Mouse (Mus musculus): ENCODE measurements at regions not wholly inside any gene's neighbourhood (a gene's known extent, or its start where the extent isn't known, plus 50 kb on each side); places are given as distances from the start of the nearest gene placed in this dataset.
A peak's percentile ranks its signal among the peaks of the same experiment; 100 is the strongest.

DNA sequence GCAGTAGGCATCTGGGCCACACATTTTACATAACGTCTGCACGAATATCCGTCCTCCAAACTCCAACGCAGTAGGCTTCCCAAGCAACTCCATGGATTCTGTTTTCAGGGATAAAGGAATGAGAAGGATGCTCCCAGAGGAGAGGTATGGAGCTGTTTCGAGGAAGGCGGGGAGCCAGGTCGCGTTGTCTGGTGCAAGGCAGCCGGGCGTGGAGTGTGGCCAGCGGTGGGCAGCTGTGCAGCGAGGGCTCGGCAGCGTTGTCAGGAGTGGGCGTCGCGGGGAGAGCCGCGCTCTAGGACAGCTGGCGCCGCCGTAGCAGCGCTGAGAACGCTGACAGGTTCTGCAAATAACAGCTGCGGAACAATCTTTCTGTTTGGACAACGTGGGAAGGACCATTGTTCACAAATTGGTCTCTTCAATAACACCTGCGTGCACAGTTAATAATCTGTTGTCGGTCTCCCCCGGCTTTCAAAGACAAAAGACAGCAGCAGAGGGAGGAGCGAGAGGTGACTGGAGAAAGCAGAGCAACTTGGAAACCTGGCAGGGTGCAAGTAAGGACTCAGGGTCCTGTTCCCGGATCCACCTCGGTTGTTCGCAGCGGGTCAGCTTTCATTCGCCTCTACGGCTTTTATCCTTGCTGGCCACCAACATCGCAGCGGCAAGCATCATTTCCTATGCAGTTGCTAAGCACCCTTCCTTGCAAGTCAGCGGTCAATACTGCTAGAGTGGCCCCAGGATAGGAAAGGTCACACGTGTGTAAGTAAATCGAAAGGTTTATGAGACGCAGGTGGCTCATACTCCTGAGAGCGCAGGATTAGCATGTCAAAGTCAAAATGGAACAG, 83.0 kb upstream of the Dlx2 start:
- no peak for TF ChIP-seq GATA4 (IDR thresholded peaks at IDR 0.05; ENCODE audit: insufficient replicate concordance, low read length)

- no peak for TF ChIP-seq GATA4 (IDR thresholded peaks at IDR 0.05; ENCODE audit: insufficient replicate concordance, low read length)
These were observed 83.5 kb upstream of the Dlx2 start for GRCm38 (mm10) chr2:71630143-71630463.

GRCm38 (mm10) chr2:71633471-71633870, 86.9 kb upstream of the Dlx2 start:
- no peak for TF ChIP-seq GATA4 (IDR thresholded peaks at IDR 0.05; ENCODE audit: insufficient replicate concordance, low read length)

DNA sequence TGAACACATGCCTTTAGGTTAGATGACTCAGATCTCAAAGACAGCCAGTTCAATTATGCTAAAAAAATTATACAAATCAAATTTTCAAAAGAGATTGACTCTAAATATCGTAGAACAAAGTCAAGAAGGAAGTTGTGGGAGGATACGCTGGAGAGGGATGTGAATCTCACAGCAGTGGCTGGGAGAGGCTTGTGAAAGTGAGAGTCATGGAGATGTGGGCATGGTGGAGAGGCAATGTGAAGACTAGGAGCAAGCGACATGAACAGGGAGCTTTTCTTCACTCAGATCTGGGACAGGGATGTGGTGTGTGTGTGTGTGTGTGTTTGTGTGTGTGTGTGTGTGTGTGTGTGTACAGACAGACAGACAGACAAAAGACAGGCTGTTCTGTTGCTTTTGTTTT, 87.9 kb upstream of the Dlx2 start:
- no peak for TF ChIP-seq GATA4 (IDR thresholded peaks at IDR 0.05; ENCODE audit: insufficient replicate concordance, low read length)

DNA sequence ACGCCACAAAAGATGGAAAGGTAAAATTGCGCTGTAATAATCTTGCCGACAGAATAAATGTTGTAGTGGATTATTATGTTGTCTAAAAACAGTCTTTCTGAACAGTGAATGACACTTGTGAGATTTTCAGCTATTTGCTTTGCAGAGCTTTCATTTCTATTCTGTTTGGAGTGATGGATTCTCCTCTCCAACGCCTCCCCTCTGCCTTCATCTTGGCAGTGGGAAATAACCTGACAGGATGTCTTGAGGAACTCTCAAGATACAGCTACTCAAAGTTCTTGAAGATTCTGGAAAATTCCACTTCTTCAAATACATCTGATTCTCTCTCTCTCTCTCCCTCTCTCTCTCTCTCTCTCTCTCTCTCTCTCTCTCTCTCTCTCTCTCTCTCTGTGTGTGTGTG, 89.6 kb upstream of the Dlx2 start:
- no peak for TF ChIP-seq GATA4 (IDR thresholded peaks at IDR 0.05; ENCODE audit: insufficient replicate concordance, low read length)

- TF ChIP-seq GATA4 (IDR thresholded peaks at IDR 0.05; ENCODE audit: insufficient replicate concordance, low read length): no peak
These were observed 90.0 kb upstream of the Dlx2 start for GRCm38 (mm10) chr2:71636590-71636989.

GRCm38 (mm10) chr2:71640251-71640650, 93.7 kb upstream of the Dlx2 start:
- TF ChIP-seq GATA4 (IDR thresholded peaks at IDR 0.05; ENCODE audit: insufficient replicate concordance, low read length): no peak

DNA sequence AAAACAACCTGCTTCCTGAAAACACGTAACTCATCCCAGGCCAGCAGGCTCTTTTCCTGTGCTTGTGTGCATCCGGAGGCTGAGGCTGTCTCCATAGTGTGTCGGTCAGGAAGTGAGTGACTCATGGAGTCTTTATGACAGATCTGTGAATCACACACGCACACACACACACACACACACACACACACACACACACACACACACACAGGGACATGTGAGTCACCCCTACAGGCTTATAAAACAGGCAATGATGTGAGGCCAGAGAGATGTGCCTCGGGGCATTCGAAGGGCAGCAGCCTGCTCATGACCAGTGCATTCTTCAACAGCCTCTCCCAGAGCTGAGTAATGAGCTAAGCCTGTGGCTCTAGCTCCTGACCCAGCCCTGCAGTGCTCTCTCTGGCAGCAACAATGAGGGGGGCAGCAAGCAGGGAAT, 97.5 kb upstream of the Dlx2 start:
- TF ChIP-seq GATA4 (IDR thresholded peaks at IDR 0.05; ENCODE audit: insufficient replicate concordance, low read length): peak; percentile 50; the same call in 1 of the 2 replicates

- TF ChIP-seq GATA4 (IDR thresholded peaks at IDR 0.05; ENCODE audit: insufficient replicate concordance, low read length): no peak
These were observed 97.4 kb upstream of the Itga6 start for GRCm38 (mm10) chr2:71647914-71648497.

GRCm38 (mm10) chr2:71651662-71652061, 93.8 kb upstream of the Itga6 start:
- no peak for TF ChIP-seq GATA4 (IDR thresholded peaks at IDR 0.05; ENCODE audit: insufficient replicate concordance, low read length)

GRCm38 (mm10) chr2:71652261-71652801, 93.1 kb upstream of the Itga6 start:
- TF ChIP-seq GATA4 (IDR thresholded peaks at IDR 0.05; ENCODE audit: insufficient replicate concordance, low read length): no peak

DNA sequence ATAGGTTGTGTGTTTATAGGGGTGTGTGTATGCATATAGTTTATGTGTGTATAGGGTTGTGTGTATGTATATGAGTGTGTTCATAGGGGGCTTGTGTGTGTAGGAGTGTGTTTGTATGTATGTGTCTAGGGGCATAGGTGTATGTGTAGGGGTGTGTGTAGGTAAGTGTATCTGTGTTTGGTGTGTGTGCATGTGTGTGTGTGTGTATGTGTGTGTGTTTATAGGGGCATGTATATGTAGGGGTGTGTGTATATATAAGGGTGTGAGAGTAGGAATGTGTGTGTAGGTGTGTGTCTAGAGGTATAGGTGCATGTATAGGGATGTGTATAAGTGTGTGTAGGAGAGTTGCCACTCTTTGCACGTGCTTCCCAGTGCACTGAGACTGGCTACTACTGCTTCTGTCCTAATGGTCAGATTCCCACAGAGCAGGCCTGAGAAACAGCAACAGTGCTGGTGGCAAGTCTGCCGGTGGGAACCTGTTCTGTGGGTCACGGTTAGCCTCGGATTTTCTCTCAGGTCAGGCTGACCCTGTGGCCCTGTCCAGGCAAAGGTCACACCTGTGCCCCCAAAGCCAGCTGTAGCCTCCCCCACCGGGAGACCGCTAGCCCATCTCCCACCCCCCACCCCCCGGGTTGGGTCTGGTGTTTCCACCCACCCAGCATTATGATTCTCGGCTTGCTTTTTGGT, 90.5 kb upstream of the Itga6 start:
- TF ChIP-seq GATA4 (IDR thresholded peaks at IDR 0.05; ENCODE audit: insufficient replicate concordance, low read length): no peak

- no peak for TF ChIP-seq GATA4 (IDR thresholded peaks at IDR 0.05; ENCODE audit: insufficient replicate concordance, low read length)
These were observed 89.7 kb upstream of the Itga6 start for GRCm38 (mm10) chr2:71655504-71656390.

GRCm38 (mm10) chr2:71656611-71657244, 88.7 kb upstream of the Itga6 start:
- no peak for TF ChIP-seq GATA4 (IDR thresholded peaks at IDR 0.05; ENCODE audit: insufficient replicate concordance, low read length)
